ENCODE assay signal across 19 mouse cellular contexts in the genomic region with DNA sequence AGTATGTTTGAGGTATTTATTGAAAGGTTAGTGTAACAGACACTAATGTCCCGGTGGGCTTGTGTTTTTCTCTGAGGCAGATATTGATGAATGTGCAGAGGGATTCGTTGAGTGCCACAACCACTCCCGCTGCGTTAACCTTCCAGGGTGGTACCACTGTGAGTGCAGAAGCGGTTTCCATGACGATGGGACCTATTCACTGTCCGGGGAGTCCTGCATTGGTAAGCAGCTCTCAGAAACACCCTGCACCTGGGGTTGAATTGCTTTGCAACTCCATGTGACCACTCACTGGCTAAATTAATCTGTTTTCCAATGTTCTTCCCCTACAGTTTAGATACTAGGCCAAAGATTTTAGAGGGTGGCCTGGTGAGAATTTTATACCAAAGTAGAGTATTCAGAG.
A peak's percentile ranks its signal among the peaks of the same experiment; 100 is the strongest.
DNase-seq lines count a peak whose midpoint lies in the region; ATAC-seq lines count a peak whose summit lies in the region.
"Had no signal": no experiment of that assay in that cellular context is flagged by ENCODE, and none has a peak within 500 bp of the region (broad histone marks: within the 10 kb centered on the region; RNA-seq: fewer than 3 reads in every experiment).

No protein-coding gene starts in this region.

- H3K9ac ChIP-seq in hindbrain, embryonic 12.5 days = no peak overlapping the region
- H3K9ac ChIP-seq in neural tube, embryonic 14.5 days (replicated peaks; ENCODE audit: low read depth, low read length) = no peak overlapping the region
- H3K9ac ChIP-seq: liver, embryonic 13.5 days had no signal

- 11% methylated on average over 7 of the region's 7 CpGs for WGBS in hindbrain, embryonic 12.5 days
- 22% methylated on average over 7 of the region's 7 CpGs for WGBS in hindbrain, embryonic 10.5 days
- 35% methylated on average over 7 of the region's 7 CpGs for WGBS in embryonic facial prominence, embryonic 10.5 days
- 11% methylated on average over 7 of the region's 7 CpGs for WGBS in neural tube, embryonic 14.5 days

- no peak overlapping the region for H3K4me3 ChIP-seq in hindbrain, embryonic 12.5 days
- no peak overlapping the region for H3K4me3 ChIP-seq in hindbrain, embryonic 10.5 days
- H3K4me3 ChIP-seq in embryonic facial prominence, embryonic 10.5 days = no peak overlapping the region
- no peak overlapping the region for H3K4me3 ChIP-seq in neural tube, embryonic 14.5 days (ENCODE audit: low read depth, low read length)
- H3K4me3 ChIP-seq: erythroblast, embryonic 14.5 days; limb, embryonic 10.5 days; liver, embryonic 13.5 days had no signal

- H3K4me2 ChIP-seq in hindbrain, embryonic 12.5 days (replicated peaks) = no peak overlapping the region
- no peak overlapping the region for H3K4me2 ChIP-seq in neural tube, embryonic 14.5 days (ENCODE audit: low read depth, low read length)
- H3K4me2 ChIP-seq: heart, embryonic 11.5 days; liver, embryonic 13.5 days had no signal

- no peaks in the 10 kb centered on the region for H3K36me3 ChIP-seq in hindbrain, embryonic 12.5 days
- H3K36me3 ChIP-seq in hindbrain, embryonic 10.5 days = no peaks in the 10 kb centered on the region
- H3K36me3 ChIP-seq in embryonic facial prominence, embryonic 10.5 days (replicated peaks) = no peaks in the 10 kb centered on the region
- H3K36me3 ChIP-seq in neural tube, embryonic 14.5 days (ENCODE audit: control insufficient read depth, insufficient read depth, low read length) = no peaks in the 10 kb centered on the region
- H3K36me3 ChIP-seq: limb, embryonic 10.5 days; liver, embryonic 13.5 days had no signal

- H3K9me3 ChIP-seq in hindbrain, embryonic 12.5 days (replicated peaks) = no peaks in the 10 kb centered on the region
- no peaks in the 10 kb centered on the region for H3K9me3 ChIP-seq in hindbrain, embryonic 10.5 days
- H3K9me3 ChIP-seq in embryonic facial prominence, embryonic 10.5 days = no peaks in the 10 kb centered on the region
- H3K9me3 ChIP-seq in neural tube, embryonic 14.5 days (ENCODE audit: control insufficient read depth, low read length) = no peaks in the 10 kb centered on the region
- H3K9me3 ChIP-seq: limb, embryonic 10.5 days; liver, embryonic 13.5 days had no signal

- H3K27me3 ChIP-seq in hindbrain, embryonic 12.5 days = no peaks in the 10 kb centered on the region
- no peaks in the 10 kb centered on the region for H3K27me3 ChIP-seq in hindbrain, embryonic 10.5 days (ENCODE audit: insufficient read depth, poor library complexity, severe bottlenecking)
- no peaks in the 10 kb centered on the region for H3K27me3 ChIP-seq in embryonic facial prominence, embryonic 10.5 days (replicated peaks; ENCODE audit: low read depth, poor library complexity, severe bottlenecking)
- no peaks in the 10 kb centered on the region for H3K27me3 ChIP-seq in neural tube, embryonic 14.5 days (ENCODE audit: control insufficient read depth, insufficient read depth, low read length)
- H3K27me3 ChIP-seq: liver, embryonic 13.5 days had no signal

- H3K27ac ChIP-seq in hindbrain, embryonic 12.5 days = no peak overlapping the region
- H3K27ac ChIP-seq in hindbrain, embryonic 10.5 days = no peak overlapping the region
- H3K27ac ChIP-seq in embryonic facial prominence, embryonic 10.5 days (replicated peaks) = no peak overlapping the region
- H3K27ac ChIP-seq in neural tube, embryonic 14.5 days (ENCODE audit: low read depth, low read length) = no peak overlapping the region
- H3K27ac ChIP-seq: limb, embryonic 10.5 days; liver, embryonic 13.5 days had no signal

- ATAC-seq in hindbrain, embryonic 12.5 days (ENCODE audit: low FRiP score) = peak; percentile 87
- peak; percentile 61; the same call in 1 of the 2 replicates for ATAC-seq in neural tube, embryonic 14.5 days (ENCODE audit: low read depth)

- peaks cover 9% of the 10 kb centered on the region for H3K4me1 ChIP-seq in hindbrain, embryonic 12.5 days
- peaks cover 11% of the 10 kb centered on the region for H3K4me1 ChIP-seq in hindbrain, embryonic 10.5 days (replicated peaks)
- no peaks in the 10 kb centered on the region for H3K4me1 ChIP-seq in embryonic facial prominence, embryonic 10.5 days
- 0 out of 2 replicates have a peak, but pooled peaks cover 2% of the 10 kb centered on the region for H3K4me1 ChIP-seq in neural tube, embryonic 14.5 days (ENCODE audit: control insufficient read depth, insufficient read depth, low read length)
- H3K4me1 ChIP-seq: limb, embryonic 10.5 days; liver, embryonic 13.5 days had no signal

- DNase-seq in hindbrain, embryonic 10.5 days (ENCODE audit: low spot score) = no peak
- peak; percentile 9 for DNase-seq in embryonic facial prominence, embryonic 10.5 days (ENCODE audit: low spot score)
- DNase-seq in forelimb bud, embryonic 11.5 days (ENCODE audit: low read depth, low spot score) = peak; percentile 13
- no peak for DNase-seq in right cerebral cortex, postnatal 10 days (ENCODE audit: low spot score in 2 of 2)
- DNase-seq in layer of hippocampus, adult 9-10 months (ENCODE audit: low spot score) = no peak
- DNase-seq in T-cell, adult 2 months (ENCODE audit: low spot score) = no peak
- DNase-seq: adrenal gland, postnatal 25 days; gastrocnemius, postnatal 14 days; heart, postnatal 36 days; kidney, adult 18-20 months; kidney, postnatal 36 days; liver, embryonic 13.5 days; lung, postnatal 10 days; thymus, postnatal 14 days had no signal

Comparison
In these comparisons a context has a peak if more than half of its experiments do, and no peak if none do; other contexts are left out.
1. DNase-seq: peak in embryonic facial prominence, embryonic 10.5 days (single experiment) and forelimb bud, embryonic 11.5 days (single experiment); none in hindbrain, embryonic 10.5 days (single experiment), right cerebral cortex, postnatal 10 days (0 of 2), layer of hippocampus, adult 9-10 months (single experiment) and T-cell, adult 2 months (single experiment).